Mouse (Mus musculus): ENCODE data around the gene Tgfbr3.

DNA sequence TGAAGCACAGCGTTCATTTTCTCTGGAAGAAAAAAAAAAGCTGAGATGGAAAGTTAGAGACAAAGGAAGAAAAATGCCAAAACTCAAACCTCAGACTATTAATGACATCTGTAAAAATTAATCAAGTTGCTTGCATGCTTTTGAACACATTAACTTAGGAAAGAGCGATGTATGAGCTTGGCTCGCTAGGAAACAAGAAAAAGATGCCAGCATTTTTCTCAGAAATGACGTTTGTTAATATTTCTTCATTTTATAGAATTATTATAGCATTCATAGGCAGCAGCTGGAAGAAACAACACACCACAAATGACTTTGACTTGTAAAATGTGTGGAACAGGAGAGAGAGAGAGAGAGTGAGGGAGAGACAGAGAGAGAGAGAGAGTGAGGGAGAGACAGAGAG lies 187.7 kb downstream of the Tgfbr3 start:
- no peak for TF ChIP-seq POLR2A (IDR thresholded peaks at IDR 0.05; ENCODE audit: insufficient read depth, low read depth, low read length)
- no peak for TF ChIP-seq CTCF (IDR thresholded peaks at IDR 0.05; ENCODE audit: insufficient read depth, low read depth, low read length)

Measured in olfactory bulb, adult 2 months (tissue).